Mouse (Mus musculus) adrenal gland, postnatal 36 days (tissue): ENCODE measurements at regions not wholly inside any gene's neighbourhood (a gene's known extent, or its start where the extent isn't known, plus 50 kb on each side); places are given as distances from the start of the nearest gene placed in this dataset.

ENCODE experiments used
- DNase-seq, 2 experiments: peaks; one replicate each; pipeline ENCODE4 v3.0.0; 2021; ENCODE audit warnings: mixed read lengths in 1 of 2

- DNase-seq: no peak
These were observed 183.1 kb upstream of the Usp25 start for GRCm38 (mm10) chr16:76830371-76830770.

- no peak for DNase-seq
These were observed 185.6 kb upstream of the Usp25 start for GRCm38 (mm10) chr16:76827674-76828441.

GRCm38 (mm10) chr16:76821261-76821660 is 192.2 kb upstream of the Usp25 start:
- no peak for DNase-seq

GRCm38 (mm10) chr16:76816056-76816885 is 197.2 kb upstream of the Usp25 start:
- peak; percentile 19 to 35 for DNase-seq

- peak; percentile 62 to 83 for DNase-seq
These were observed 209.8 kb upstream of the Usp25 start for GRCm38 (mm10) chr16:76803725-76804124.

GRCm38 (mm10) chr16:76786405-76787155 is 226.9 kb upstream of the Usp25 start:
- DNase-seq: peak; percentile 79 to 83

- DNase-seq: no peak
These were observed 230.8 kb upstream of the Usp25 start for GRCm38 (mm10) chr16:76782656-76783055.

- no peak for DNase-seq
These were observed 237.7 kb upstream of the Usp25 start for GRCm38 (mm10) chr16:76775790-76776189.

GRCm38 (mm10) chr16:76774032-76774431 is 239.5 kb upstream of the Usp25 start:
- DNase-seq: no peak

- no peak for DNase-seq
These were observed 240.0 kb upstream of the Usp25 start for GRCm38 (mm10) chr16:76773466-76773865.

GRCm38 (mm10) chr16:76768607-76769006 is 244.9 kb upstream of the Usp25 start:
- peak; percentile 77 to 81 for DNase-seq

GRCm38 (mm10) chr16:76766636-76767035 is 246.9 kb upstream of the Usp25 start:
- peak; percentile 44 to 46 for DNase-seq

GRCm38 (mm10) chr16:76765536-76765935 is 248.0 kb upstream of the Usp25 start:
- no peak for DNase-seq

- no peak for DNase-seq
These were observed 248.5 kb upstream of the Usp25 start for GRCm38 (mm10) chr16:76764994-76765393.

- DNase-seq: peak; percentile 69 to 70
These were observed 250.8 kb upstream of the Usp25 start for GRCm38 (mm10) chr16:76762619-76763283.

- no peak for DNase-seq
These were observed 251.7 kb upstream of the Usp25 start for GRCm38 (mm10) chr16:76761848-76762247.

- no peak for DNase-seq
These were observed 252.5 kb upstream of the Usp25 start for GRCm38 (mm10) chr16:76761004-76761403.

GRCm38 (mm10) chr16:76754871-76755270 is 258.6 kb upstream of the Usp25 start:
- no peak for DNase-seq

GRCm38 (mm10) chr16:76746385-76746784 is 267.1 kb upstream of the Usp25 start:
- no peak for DNase-seq

GRCm38 (mm10) chr16:76741141-76741540 is 272.4 kb upstream of the Usp25 start:
- no peak for DNase-seq

- DNase-seq: no peak
These were observed 287.5 kb upstream of the Usp25 start for GRCm38 (mm10) chr16:76725991-76726390.

GRCm38 (mm10) chr16:76725271-76725670 is 288.2 kb upstream of the Usp25 start:
- DNase-seq: no peak
